Mouse (Mus musculus): ENCODE results near the gene Gm12695. TPM values are rescaled to one million over a fixed set of nuclear protein-coding genes. Genes with fewer than 3 reads are reported as not detected.

Gm12695 gene
- polyA plus RNA-seq, 1 experiment from 2014 or later: not detected

GRCm38 (mm10) chr4:96772966-96773566 lies 11.9 kb downstream of the Gm12695 start:
- H3K4me2 ChIP-seq (ENCODE audit: low read depth, low read length): no peak overlapping the region
- no peak for ATAC-seq (ENCODE audit: low read depth)
- no peak overlapping the region for H3K27ac ChIP-seq (ENCODE audit: low read length)
- no peak overlapping the region for H3K9ac ChIP-seq (ENCODE audit: low read depth, low read length)
- H3K27me3 ChIP-seq (ENCODE audit: control insufficient read depth, insufficient read depth, low read depth, low read length): no peaks in the 10 kb centered on the region
- 56% methylated on average over 3 of the region's 3 CpGs for WGBS (ENCODE audit: insufficient replicate concordance)
- no peaks in the 10 kb centered on the region; the same call in 1 of the 2 replicates for H3K9me3 ChIP-seq (replicated peaks; ENCODE audit: control insufficient read depth, low read length)
- H3K4me3 ChIP-seq (ENCODE audit: low read depth, low read length): no peak overlapping the region
- H3K4me1 ChIP-seq (ENCODE audit: control insufficient read depth, low read depth, low read length): no peaks in the 10 kb centered on the region
- H3K36me3 ChIP-seq (ENCODE audit: control insufficient read depth, insufficient read depth): no peaks in the 10 kb centered on the region

- H3K4me1 ChIP-seq (ENCODE audit: control insufficient read depth, low read depth, low read length): no peaks in the 10 kb centered on the region
- ATAC-seq (ENCODE audit: low read depth): no peak
- H3K4me3 ChIP-seq (ENCODE audit: low read depth, low read length): no peak overlapping the region
- no peaks in the 10 kb centered on the region for H3K27me3 ChIP-seq (ENCODE audit: control insufficient read depth, insufficient read depth, low read depth, low read length)
- no peaks in the 10 kb centered on the region for H3K9me3 ChIP-seq (replicated peaks; ENCODE audit: control insufficient read depth, low read length)
- H3K36me3 ChIP-seq (ENCODE audit: control insufficient read depth, insufficient read depth): no peaks in the 10 kb centered on the region
- H3K27ac ChIP-seq (ENCODE audit: low read length): no peak overlapping the region
- H3K4me2 ChIP-seq (ENCODE audit: low read depth, low read length): no peak overlapping the region
- no peak overlapping the region for H3K9ac ChIP-seq (ENCODE audit: low read depth, low read length)
- WGBS (ENCODE audit: insufficient replicate concordance): 34% methylated on average over 2 of the region's 2 CpGs
Observed at GRCm38 (mm10) chr4:96766396-96766998, 18.5 kb downstream of the Gm12695 start.

GRCm38 (mm10) chr4:96751953-96752352 lies 33.0 kb downstream of the Gm12695 start:
- H3K9me3 ChIP-seq (replicated peaks; ENCODE audit: control insufficient read depth, low read length): no peaks in the 10 kb centered on the region
- no peaks in the 10 kb centered on the region for H3K27me3 ChIP-seq (ENCODE audit: control insufficient read depth, insufficient read depth, low read depth, low read length)
- ATAC-seq (ENCODE audit: low read depth): no peak
- 69% methylated on average over 1 of the region's 1 CpGs for WGBS (ENCODE audit: insufficient replicate concordance)
- H3K36me3 ChIP-seq (ENCODE audit: control insufficient read depth, insufficient read depth): no peaks in the 10 kb centered on the region
- no peak overlapping the region for H3K4me2 ChIP-seq (ENCODE audit: low read depth, low read length)
- no peak overlapping the region for H3K27ac ChIP-seq (ENCODE audit: low read length)
- H3K4me3 ChIP-seq (ENCODE audit: low read depth, low read length): no peak overlapping the region
- H3K4me1 ChIP-seq (ENCODE audit: control insufficient read depth, low read depth, low read length): no peaks in the 10 kb centered on the region
- H3K9ac ChIP-seq (ENCODE audit: low read depth, low read length): no peak overlapping the region

- no peaks in the 10 kb centered on the region for H3K9me3 ChIP-seq (replicated peaks; ENCODE audit: control insufficient read depth, low read length)
- no peaks in the 10 kb centered on the region for H3K36me3 ChIP-seq (ENCODE audit: control insufficient read depth, insufficient read depth)
- no peak overlapping the region for H3K4me2 ChIP-seq (ENCODE audit: low read depth, low read length)
- H3K27me3 ChIP-seq (ENCODE audit: control insufficient read depth, insufficient read depth, low read depth, low read length): no peaks in the 10 kb centered on the region
- H3K27ac ChIP-seq (ENCODE audit: low read length): no peak overlapping the region
- no peak for ATAC-seq (ENCODE audit: low read depth)
- no peaks in the 10 kb centered on the region for H3K4me1 ChIP-seq (ENCODE audit: control insufficient read depth, low read depth, low read length)
- no peak overlapping the region for H3K9ac ChIP-seq (ENCODE audit: low read depth, low read length)
- 67% methylated on average over 3 of the region's 3 CpGs for WGBS (ENCODE audit: insufficient replicate concordance)
- H3K4me3 ChIP-seq (ENCODE audit: low read depth, low read length): no peak overlapping the region
Observed at GRCm38 (mm10) chr4:96740472-96740871, 44.5 kb downstream of the Gm12695 start.

- 50% methylated on average over 4 of the region's 4 CpGs for WGBS (ENCODE audit: insufficient replicate concordance)
- H3K4me1 ChIP-seq (ENCODE audit: control insufficient read depth, low read depth, low read length): no peaks in the 10 kb centered on the region
- no peak overlapping the region for H3K27ac ChIP-seq (ENCODE audit: low read length)
- H3K4me3 ChIP-seq (ENCODE audit: low read depth, low read length): no peak overlapping the region
- no peak overlapping the region for H3K4me2 ChIP-seq (ENCODE audit: low read depth, low read length)
- no peaks in the 10 kb centered on the region for H3K9me3 ChIP-seq (replicated peaks; ENCODE audit: control insufficient read depth, low read length)
- ATAC-seq (ENCODE audit: low read depth): no peak
- H3K9ac ChIP-seq (ENCODE audit: low read depth, low read length): no peak overlapping the region
- no peaks in the 10 kb centered on the region for H3K36me3 ChIP-seq (ENCODE audit: control insufficient read depth, insufficient read depth)
- H3K27me3 ChIP-seq (ENCODE audit: control insufficient read depth, insufficient read depth, low read depth, low read length): no peaks in the 10 kb centered on the region
Observed at GRCm38 (mm10) chr4:96729256-96729655, 55.7 kb downstream of the Gm12695 start.

GRCm38 (mm10) chr4:96728211-96728610 lies 56.8 kb downstream of the Gm12695 start:
- Histone ChIP-seq H3K4me3 (ENCODE audit: low read depth, low read length) (no peak overlapping the region), H3K4me1 (ENCODE audit: control insufficient read depth, low read depth, low read length) (no peaks in the 10 kb centered on the region), H3K27me3 (ENCODE audit: control insufficient read depth, insufficient read depth, low read depth, low read length) (no peaks in the 10 kb centered on the region), H3K9me3 (replicated peaks; ENCODE audit: control insufficient read depth, low read length) (no peaks in the 10 kb centered on the region), H3K36me3 (ENCODE audit: control insufficient read depth, insufficient read depth) (no peaks in the 10 kb centered on the region), H3K27ac (ENCODE audit: low read length) (no peak overlapping the region), H3K9ac (ENCODE audit: low read depth, low read length) (no peak overlapping the region), H3K4me2 (ENCODE audit: low read depth, low read length) (no peak overlapping the region)
- 38% methylated on average over 3 of the region's 3 CpGs for WGBS (ENCODE audit: insufficient replicate concordance)
- ATAC-seq (ENCODE audit: low read depth): no peak

- no peak overlapping the region for H3K4me2 ChIP-seq (ENCODE audit: low read depth, low read length)
- H3K27ac ChIP-seq (ENCODE audit: low read length): no peak overlapping the region
- no peaks in the 10 kb centered on the region for H3K36me3 ChIP-seq (ENCODE audit: control insufficient read depth, insufficient read depth)
- H3K4me3 ChIP-seq (ENCODE audit: low read depth, low read length): no peak overlapping the region
- ATAC-seq (ENCODE audit: low read depth): no peak
- no peaks in the 10 kb centered on the region for H3K27me3 ChIP-seq (ENCODE audit: control insufficient read depth, insufficient read depth, low read depth, low read length)
- H3K9me3 ChIP-seq (replicated peaks; ENCODE audit: control insufficient read depth, low read length): no peaks in the 10 kb centered on the region
- WGBS (ENCODE audit: insufficient replicate concordance): 47% methylated on average over 5 of the region's 5 CpGs
- no peak overlapping the region for H3K9ac ChIP-seq (ENCODE audit: low read depth, low read length)
- no peaks in the 10 kb centered on the region for H3K4me1 ChIP-seq (ENCODE audit: control insufficient read depth, low read depth, low read length)
Observed at GRCm38 (mm10) chr4:96725415-96726055, 59.5 kb downstream of the Gm12695 start.

- H3K4me1 ChIP-seq (ENCODE audit: control insufficient read depth, low read depth, low read length): no peaks in the 10 kb centered on the region
- 55% methylated on average over 2 of the region's 2 CpGs for WGBS (ENCODE audit: insufficient replicate concordance)
- no peaks in the 10 kb centered on the region for H3K27me3 ChIP-seq (ENCODE audit: control insufficient read depth, insufficient read depth, low read depth, low read length)
- no peak overlapping the region for H3K9ac ChIP-seq (ENCODE audit: low read depth, low read length)
- no peak overlapping the region for H3K27ac ChIP-seq (ENCODE audit: low read length)
- H3K4me2 ChIP-seq (ENCODE audit: low read depth, low read length): no peak overlapping the region
- H3K9me3 ChIP-seq (replicated peaks; ENCODE audit: control insufficient read depth, low read length): no peaks in the 10 kb centered on the region
- no peak for ATAC-seq (ENCODE audit: low read depth)
- H3K4me3 ChIP-seq (ENCODE audit: low read depth, low read length): no peak overlapping the region
- no peaks in the 10 kb centered on the region for H3K36me3 ChIP-seq (ENCODE audit: control insufficient read depth, insufficient read depth)
Observed at GRCm38 (mm10) chr4:96722301-96722700, 62.7 kb downstream of the Gm12695 start.

All from liver, embryonic 16.5 days (tissue).